Mouse (Mus musculus) c-Kit-negative CD71-positive TER-119-positive erythroid progenitor cells, embryonic 14.5 days (primary cell): Measurements from ENCODE around the gene Usp37.
"Not testable (repeated sequence)": the region's sequence is repeated elsewhere in the genome, so short reads cannot be mapped to it uniquely, and the experiment has no call there.

Source experiments
- DNase-seq: peaks from one replicate; pipeline ENCODE4 v3.0.0-alpha.2; 2013; ENCODE audit warnings: low read depth, low spot score

Gene Usp37

GRCm38 (mm10) chr1:74397268-74397918 is 146.7 kb downstream of the Usp37 start:
- peak; percentile 95 for DNase-seq

GRCm38 (mm10) chr1:74396456-74397222 is 147.4 kb downstream of the Usp37 start:
- not testable (repeated sequence) for DNase-seq

- no peak for DNase-seq
Measured at GRCm38 (mm10) chr1:74395290-74395689, 148.8 kb downstream of the Usp37 start.

GRCm38 (mm10) chr1:74394858-74395257 is 149.2 kb downstream of the Usp37 start:
- DNase-seq: no peak

- DNase-seq: no peak
Measured at GRCm38 (mm10) chr1:74394311-74394710, 149.8 kb downstream of the Usp37 start.

- no peak for DNase-seq
Measured at GRCm38 (mm10) chr1:74393697-74394096, 150.4 kb downstream of the Usp37 start.

GRCm38 (mm10) chr1:74393010-74393409 is 151.1 kb downstream of the Usp37 start:
- no peak for DNase-seq

GRCm38 (mm10) chr1:74392446-74392994 is 151.6 kb downstream of the Usp37 start:
- DNase-seq: no peak

- DNase-seq: peak; percentile 54
Measured at GRCm38 (mm10) chr1:74391844-74392441, 152.1 kb downstream of the Usp37 start.

- peak; percentile 76 for DNase-seq
Measured at GRCm38 (mm10) chr1:74390924-74391748, 152.9 kb downstream of the Usp37 start, which contains the start of gene Ctdsp1. TSS of gene Ctdsp1 (plus strand) at chr1:74391509.

- peak; percentile 80 for DNase-seq
Measured at GRCm38 (mm10) chr1:74390287-74390906, 153.7 kb downstream of the Usp37 start.

- DNase-seq: no peak
Measured at GRCm38 (mm10) chr1:74389831-74390286, 154.2 kb downstream of the Usp37 start.

- DNase-seq: no peak
Measured at GRCm38 (mm10) chr1:74388398-74388920, 155.6 kb downstream of the Usp37 start.

- no peak for DNase-seq
Measured at GRCm38 (mm10) chr1:74387386-74387988, 156.6 kb downstream of the Usp37 start.

GRCm38 (mm10) chr1:74386714-74387385 is 157.2 kb downstream of the Usp37 start:
- DNase-seq: peak; percentile 78

GRCm38 (mm10) chr1:74386363-74386713 is 157.7 kb downstream of the Usp37 start:
- no peak for DNase-seq

- DNase-seq: no peak
Measured at GRCm38 (mm10) chr1:74385531-74385930, 158.6 kb downstream of the Usp37 start.
